Comparison of ENCODE assay signal across 8 mouse cellular contexts in genomic region chr16:94724061-94724596, GRCm38 (mm10).
DNase-seq lines count a peak whose midpoint lies in the region; ATAC-seq and TF ChIP-seq lines count a peak whose summit lies in the region.

No protein-coding gene starts in this region.

- DNase-seq in CD8-positive naive resting alpha-beta T cell, adult 2 months (ENCODE audit: low read depth in 2 of 2, low spot score in 2 of 2) = peak; percentile 64 to 74
- DNase-seq in c-Kit-positive CD71-negative TER-119-negative erythroid progenitor cells, embryonic 14.5 days (ENCODE audit: low read depth) = peak; percentile 50
- peak; percentile 93 for DNase-seq in heart, postnatal 0 days (ENCODE audit: low spot score)
- DNase-seq in kidney, postnatal 25 days = peak; percentile 82 to 90
- DNase-seq in liver, embryonic 13.5 days = peak; percentile 24
- peak; percentile 65 to 74 for DNase-seq in natural killer cell, adult 2 months (ENCODE audit: low spot score in 2 of 2)

- peak; percentile 98 for ATAC-seq in forebrain, embryonic 12.5 days (ENCODE audit: low FRiP score)
- peak; percentile 74 for ATAC-seq in heart, postnatal 0 days (ENCODE audit: insufficient read depth, low read depth)
- ATAC-seq in liver, embryonic 13.5 days (ENCODE audit: low read depth) = peak; percentile 73
- peak; percentile 79 for ATAC-seq in stomach, embryonic 15.5 days (ENCODE audit: insufficient read depth, low FRiP score, low read depth)

- H3K27me3 ChIP-seq in forebrain, embryonic 12.5 days = no peaks in the 10 kb centered on the region; the same call in 1 of the 2 replicates
- H3K27me3 ChIP-seq in heart, postnatal 0 days (ENCODE audit: control insufficient read depth, insufficient read depth, low read length) = no peaks in the 10 kb centered on the region
- H3K27me3 ChIP-seq in liver, embryonic 13.5 days = peaks cover 21% of the 10 kb centered on the region; the same call in 1 of the 2 replicates
- H3K27me3 ChIP-seq in stomach, embryonic 15.5 days (replicated peaks) = no peaks in the 10 kb centered on the region

- H3K4me3 ChIP-seq in forebrain, embryonic 12.5 days (replicated peaks) = peak overlapping the region; percentile 53
- peak overlapping the region; percentile 44 for H3K4me3 ChIP-seq in heart, postnatal 0 days (ENCODE audit: low read depth, low read length)
- peak overlapping the region; percentile 47 for H3K4me3 ChIP-seq in liver, embryonic 13.5 days (replicated peaks)
- H3K4me3 ChIP-seq in stomach, embryonic 15.5 days (replicated peaks) = peak overlapping the region; percentile 43

- WGBS in forebrain, embryonic 12.5 days = under 1% methylated on average over 23 of the region's 23 CpGs
- under 1% methylated on average over 23 of the region's 23 CpGs for WGBS in heart, postnatal 0 days
- under 1% methylated on average over 23 of the region's 23 CpGs for WGBS in liver, embryonic 13.5 days (ENCODE audit: insufficient replicate concordance)
- under 1% methylated on average over 23 of the region's 23 CpGs for WGBS in stomach, embryonic 15.5 days

- H3K9me3 ChIP-seq in forebrain, embryonic 12.5 days = 0 out of 2 replicates have a peak, but pooled peaks cover 5% of the 10 kb centered on the region
- H3K9me3 ChIP-seq in heart, postnatal 0 days (replicated peaks; ENCODE audit: control insufficient read depth, low read length) = 0 out of 2 replicates have a peak, but pooled peaks cover 3% of the 10 kb centered on the region
- 0 out of 2 replicates have a peak, but pooled peaks cover 3% of the 10 kb centered on the region for H3K9me3 ChIP-seq in liver, embryonic 13.5 days (replicated peaks)
- no peaks in the 10 kb centered on the region for H3K9me3 ChIP-seq in stomach, embryonic 15.5 days

- TF ChIP-seq EP300 in heart, postnatal 0 days (IDR thresholded peaks at IDR 0.05; ENCODE audit: low read depth) = no peak

- no peaks in the 10 kb centered on the region for H3K36me3 ChIP-seq in forebrain, embryonic 12.5 days (replicated peaks)
- H3K36me3 ChIP-seq in heart, postnatal 0 days (replicated peaks; ENCODE audit: control insufficient read depth, insufficient read depth, low read length) = no peaks in the 10 kb centered on the region
- H3K36me3 ChIP-seq in liver, embryonic 13.5 days = 0 out of 2 replicates have a peak, but pooled peaks cover 1% of the 10 kb centered on the region
- no peaks in the 10 kb centered on the region for H3K36me3 ChIP-seq in stomach, embryonic 15.5 days

- H3K9ac ChIP-seq in forebrain, embryonic 12.5 days = peak overlapping the region; percentile 57
- H3K9ac ChIP-seq in heart, postnatal 0 days (replicated peaks; ENCODE audit: low read depth, low read length) = peak overlapping the region; percentile 54; the same call in 1 of the 2 replicates
- no peak overlapping the region for H3K9ac ChIP-seq in liver, embryonic 13.5 days
- H3K9ac ChIP-seq in stomach, embryonic 15.5 days = 0 out of 2 replicates have a peak overlapping the region, but pooled peaks have one; percentile 19

- H3K27ac ChIP-seq in forebrain, embryonic 12.5 days = peak overlapping the region; percentile 80
- peak overlapping the region; percentile 98 for H3K27ac ChIP-seq in heart, postnatal 0 days (ENCODE audit: low read depth)
- H3K27ac ChIP-seq in liver, embryonic 13.5 days = no peak overlapping the region
- H3K27ac ChIP-seq in stomach, embryonic 15.5 days = peak overlapping the region; percentile 31; the same call in 1 of the 2 replicates

- peak overlapping the region; percentile 88 for H3K4me2 ChIP-seq in forebrain, embryonic 12.5 days
- peak overlapping the region; percentile 70 for H3K4me2 ChIP-seq in heart, postnatal 0 days (ENCODE audit: low read depth, low read length)
- H3K4me2 ChIP-seq in liver, embryonic 13.5 days = peak overlapping the region; percentile 64
- peak overlapping the region; percentile 77 for H3K4me2 ChIP-seq in stomach, embryonic 15.5 days

- TF ChIP-seq CTCF in heart, postnatal 0 days (IDR thresholded peaks at IDR 0.05; ENCODE audit: low read depth) = 0 out of 2 replicates have a peak, but pooled peaks have one; percentile 3

- peaks cover 9% of the 10 kb centered on the region for H3K4me1 ChIP-seq in forebrain, embryonic 12.5 days
- peaks cover 30% of the 10 kb centered on the region for H3K4me1 ChIP-seq in heart, postnatal 0 days (ENCODE audit: control insufficient read depth, insufficient read depth)
- peaks cover 11% of the 10 kb centered on the region for H3K4me1 ChIP-seq in liver, embryonic 13.5 days (replicated peaks)
- 0 out of 2 replicates have a peak, but pooled peaks cover 2% of the 10 kb centered on the region for H3K4me1 ChIP-seq in stomach, embryonic 15.5 days

Comparison
In these comparisons a context has a peak if more than half of its experiments do, and no peak if none do; other contexts are left out.
1. DNase-seq: peak in every context shown above with its lines; median percentile 93 in heart, postnatal 0 days; 86 in kidney, postnatal 25 days; 70 in natural killer cell, adult 2 months; 69 in CD8-positive naive resting alpha-beta T cell, adult 2 months; 50 in c-Kit-positive CD71-negative TER-119-negative erythroid progenitor cells, embryonic 14.5 days; 24 in liver, embryonic 13.5 days.